Mouse (Mus musculus) liver, embryonic 14.5 days (tissue): ENCODE data around the gene Bhlhe40.

Experiments used
- CTCF ChIP-seq: IDR thresholded peaks from 2 replicates; pipeline ENCODE4 v1.5.1; 2016; ENCODE audit warnings: antibody characterized with exemption, low read depth, control low read depth
- EP300 ChIP-seq: IDR thresholded peaks from 2 replicates; pipeline ENCODE4 v1.6.1; 2016; ENCODE audit warnings: antibody characterized with exemption, low read depth

DNA sequence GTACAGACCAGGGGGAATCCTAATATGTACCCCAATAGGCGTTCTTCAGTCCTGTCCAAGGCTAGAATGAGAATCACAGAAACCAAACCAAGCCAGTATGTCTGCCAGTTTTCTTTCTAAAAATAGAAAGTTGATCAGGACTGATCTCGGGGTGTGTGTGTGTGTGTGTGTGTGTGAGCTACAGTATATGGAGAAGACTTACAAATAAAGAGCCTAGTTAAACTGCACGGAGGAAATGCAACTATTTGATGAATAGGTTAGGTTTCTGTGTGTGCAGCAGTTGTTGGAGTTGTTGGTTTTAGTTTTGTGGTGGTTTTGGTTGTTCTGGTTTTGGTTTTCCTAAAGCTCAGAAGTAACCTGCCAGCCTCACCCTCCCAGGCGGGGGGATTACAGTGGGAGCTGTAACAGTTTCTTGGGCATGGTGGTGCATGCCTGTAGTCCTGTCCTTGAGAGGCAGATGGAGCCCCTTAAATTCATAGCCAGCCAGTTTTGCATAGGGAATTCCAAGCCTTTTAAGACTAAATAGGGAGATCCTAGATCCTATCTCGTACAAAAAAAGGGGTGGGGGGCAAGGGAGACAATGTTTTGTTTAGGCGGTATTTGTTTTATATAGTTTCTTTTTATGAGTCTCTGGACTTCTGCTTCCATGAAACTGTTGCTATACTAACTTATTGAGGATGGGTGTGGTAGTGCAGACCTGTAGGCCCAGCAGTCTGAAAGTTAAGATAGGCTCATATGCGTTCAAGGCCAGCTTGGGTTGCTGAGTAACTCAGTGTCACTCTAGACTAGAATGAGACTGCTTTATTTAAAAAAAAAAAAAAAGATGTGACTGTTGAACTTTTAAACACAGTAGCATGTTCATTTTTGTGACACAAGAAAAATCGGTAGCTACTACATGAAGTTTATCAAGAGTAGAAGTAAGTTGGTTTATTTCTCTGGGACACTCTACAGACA lies 3.1 kb downstream of the Bhlhe40 start:
- TF ChIP-seq CTCF (no peak), EP300 (no peak)
